Mouse (Mus musculus): ENCODE data around the gene Chrna5. TPM values are rescaled to one million over a fixed set of nuclear protein-coding genes. Genes with fewer than 3 reads are reported as not detected.

Chrna5 gene
- polyA plus RNA-seq, 1 experiment from 2014 or later = 0.21 TPM

DNA sequence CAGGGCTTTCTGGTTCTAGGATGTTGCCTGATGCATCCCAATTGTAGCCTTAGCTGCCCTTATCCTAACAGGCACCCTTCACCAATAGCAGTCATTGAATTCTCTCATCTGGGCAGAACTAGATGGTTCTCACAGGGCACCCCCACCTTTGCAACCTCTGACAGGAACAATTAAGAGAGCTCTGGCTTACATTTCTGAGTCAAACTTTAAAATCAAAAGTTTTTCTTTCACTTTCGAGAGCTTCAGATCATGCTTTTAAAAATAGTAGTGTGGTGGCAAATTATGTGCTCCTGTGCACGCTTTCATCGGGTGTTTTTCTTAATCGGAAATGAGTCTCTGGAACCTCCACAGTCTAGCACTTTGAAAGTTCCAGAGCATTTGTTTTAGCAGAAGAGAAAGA is 19.6 kb upstream of the Chrna5 start:
- H3K9me3 ChIP-seq (ENCODE audit: control insufficient read depth, low read length) = no peaks in the 10 kb centered on the region
- no peak overlapping the region for H3K4me3 ChIP-seq (ENCODE audit: low read length)
- peaks cover 9% of the 10 kb centered on the region; the same call in 1 of the 2 replicates for H3K36me3 ChIP-seq (ENCODE audit: control insufficient read depth, insufficient read depth, low read length)
- no peak overlapping the region for H3K4me2 ChIP-seq (ENCODE audit: low read depth, low read length)
- no peak overlapping the region for H3K9ac ChIP-seq (ENCODE audit: low read depth, low read length)
- 92% methylated on average over 4 of the region's 4 CpGs for WGBS
- H3K4me1 ChIP-seq (ENCODE audit: control insufficient read depth, insufficient read depth, low read length) = no peaks in the 10 kb centered on the region
- ATAC-seq = no peak
- no peaks in the 10 kb centered on the region for H3K27me3 ChIP-seq (replicated peaks; ENCODE audit: control insufficient read depth, insufficient read depth, low read length)
- no peak overlapping the region for H3K27ac ChIP-seq (ENCODE audit: low read length)

DNA sequence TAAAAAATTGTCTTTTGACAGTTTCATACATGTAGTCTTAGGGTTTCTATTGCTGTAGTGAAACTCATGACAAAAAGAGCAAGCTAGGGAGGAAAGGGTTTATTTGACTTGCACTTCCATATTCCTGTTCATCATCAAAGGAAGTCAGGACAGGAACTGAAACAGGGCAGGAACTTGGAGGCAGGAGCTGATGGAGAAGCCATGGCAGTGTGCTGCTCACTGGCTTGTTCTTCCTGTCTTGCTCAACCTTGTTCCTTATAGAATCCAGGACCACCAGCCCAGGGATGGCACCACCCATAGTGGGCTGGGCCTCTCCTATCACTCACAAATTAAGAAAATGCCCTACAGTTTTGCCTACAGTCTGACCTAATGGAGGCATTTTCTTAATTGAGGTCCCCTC is 17.0 kb upstream of the Chrna5 start:
- Histone ChIP-seq H3K36me3 (ENCODE audit: control insufficient read depth, insufficient read depth, low read length) (no peaks in the 10 kb centered on the region), H3K9ac (ENCODE audit: low read depth, low read length) (no peak overlapping the region), H3K27me3 (replicated peaks; ENCODE audit: control insufficient read depth, insufficient read depth, low read length) (no peaks in the 10 kb centered on the region), H3K4me3 (ENCODE audit: low read length) (no peak overlapping the region), H3K4me1 (ENCODE audit: control insufficient read depth, insufficient read depth, low read length) (no peaks in the 10 kb centered on the region), H3K27ac (ENCODE audit: low read length) (no peak overlapping the region), H3K9me3 (ENCODE audit: control insufficient read depth, low read length) (no peaks in the 10 kb centered on the region), H3K4me2 (ENCODE audit: low read depth, low read length) (no peak overlapping the region)
- no peak for ATAC-seq

DNA sequence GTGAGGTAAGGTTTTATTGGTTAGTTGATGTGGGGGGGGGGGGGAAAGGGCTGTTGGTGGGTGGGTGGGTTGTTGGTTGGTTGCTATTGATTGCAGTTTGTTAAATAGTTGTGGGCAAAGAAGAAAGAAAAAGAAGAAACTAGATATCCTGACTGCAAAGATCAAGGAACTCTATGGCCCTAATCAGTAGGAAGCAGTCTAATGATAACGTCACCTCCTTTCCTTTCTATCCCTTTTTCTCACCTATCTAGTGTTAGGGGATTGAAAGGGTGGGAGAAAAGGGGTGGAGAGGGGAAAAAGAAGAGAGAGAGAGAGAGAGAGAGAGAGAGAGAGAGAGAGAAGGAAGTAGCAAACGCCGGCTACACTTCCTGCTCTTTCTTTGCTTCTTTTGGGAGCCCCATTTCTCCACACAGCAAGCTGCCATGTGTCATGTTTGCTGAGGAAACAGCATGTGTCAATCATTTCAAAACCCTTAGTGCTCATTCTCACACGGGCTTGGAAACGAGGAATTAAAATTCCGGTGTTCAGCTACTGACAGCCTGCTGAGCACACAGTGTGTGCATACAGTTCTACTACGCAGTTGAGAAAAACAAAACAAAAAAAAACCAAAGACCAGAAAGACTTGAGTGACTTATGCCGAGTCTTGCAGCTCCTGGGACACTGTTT is 10.6 kb upstream of the Chrna5 start:
- Histone ChIP-seq H3K9me3 (ENCODE audit: control insufficient read depth, low read length) (no peaks in the 10 kb centered on the region), H3K27me3 (replicated peaks; ENCODE audit: control insufficient read depth, insufficient read depth, low read length) (no peaks in the 10 kb centered on the region), H3K9ac (ENCODE audit: low read depth, low read length) (no peak overlapping the region), H3K4me3 (ENCODE audit: low read length) (no peak overlapping the region), H3K4me2 (ENCODE audit: low read depth, low read length) (no peak overlapping the region), H3K4me1 (ENCODE audit: control insufficient read depth, insufficient read depth, low read length) (no peaks in the 10 kb centered on the region), H3K36me3 (ENCODE audit: control insufficient read depth, insufficient read depth, low read length) (no peaks in the 10 kb centered on the region), H3K27ac (ENCODE audit: low read length) (no peak overlapping the region)
- ATAC-seq = no peak
- WGBS = 53% methylated on average over 8 of the region's 8 CpGs

DNA sequence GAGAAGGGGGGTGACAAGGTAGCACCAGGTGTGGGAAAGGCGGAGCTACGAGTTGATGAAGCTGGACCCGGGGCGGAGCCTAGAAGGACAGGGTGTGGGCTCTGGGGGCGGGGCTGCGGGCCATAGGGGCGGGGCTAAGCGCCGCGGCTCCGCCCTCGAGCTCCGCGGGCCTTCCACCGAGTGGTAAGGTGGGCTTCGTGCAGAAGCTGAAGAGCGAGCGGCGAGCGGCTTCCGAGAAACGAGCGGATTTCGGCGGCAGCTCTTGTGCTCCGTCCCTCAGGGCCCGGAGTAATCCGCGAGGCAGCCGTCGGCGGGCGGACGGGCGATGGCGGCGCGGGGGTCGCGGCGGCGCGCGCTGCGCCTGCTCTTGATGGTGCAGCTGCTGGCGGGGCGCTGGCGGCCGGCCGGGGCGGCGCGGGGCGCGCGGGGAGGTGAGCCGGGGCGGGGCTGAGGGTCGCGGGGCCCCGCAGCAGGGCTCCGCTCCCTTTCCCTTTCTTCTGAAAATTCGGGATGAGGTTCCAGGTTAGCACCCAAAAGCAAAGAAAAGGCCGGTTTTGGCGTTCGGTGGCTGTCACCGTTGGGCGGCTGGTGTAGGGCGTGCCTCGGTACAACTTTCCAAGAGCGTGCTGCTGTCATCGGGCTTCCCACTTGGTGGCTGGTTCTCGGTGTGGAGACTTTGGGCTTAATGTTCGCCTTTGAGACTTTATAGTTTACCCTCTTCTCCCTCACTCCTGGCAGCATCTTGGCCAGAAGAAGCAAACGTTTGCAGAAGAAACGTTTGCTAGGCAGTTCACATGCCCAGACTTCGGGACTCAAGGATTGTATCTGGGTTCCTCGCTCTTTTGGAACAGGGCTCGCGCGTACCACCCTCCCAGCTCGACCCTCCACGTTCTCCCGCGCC is 861 bp downstream of the Chrna5 start:
- H3K27ac ChIP-seq (ENCODE audit: low read length) = no peak overlapping the region
- H3K9me3 ChIP-seq (ENCODE audit: control insufficient read depth, low read length) = no peaks in the 10 kb centered on the region
- no peaks in the 10 kb centered on the region for H3K36me3 ChIP-seq (ENCODE audit: control insufficient read depth, insufficient read depth, low read length)
- peak; percentile 90 for ATAC-seq
- H3K4me3 ChIP-seq (ENCODE audit: low read length) = peak overlapping the region; percentile 73
- H3K4me1 ChIP-seq (ENCODE audit: control insufficient read depth, insufficient read depth, low read length) = peaks cover 6% of the 10 kb centered on the region; the same call in 1 of the 2 replicates
- 1% methylated on average over 85 of the region's 85 CpGs for WGBS
- H3K9ac ChIP-seq (ENCODE audit: low read depth, low read length) = peak overlapping the region; percentile 60
- peaks cover 26% of the 10 kb centered on the region for H3K27me3 ChIP-seq (replicated peaks; ENCODE audit: control insufficient read depth, insufficient read depth, low read length)
- peak overlapping the region; percentile 98 for H3K4me2 ChIP-seq (ENCODE audit: low read depth, low read length)

DNA sequence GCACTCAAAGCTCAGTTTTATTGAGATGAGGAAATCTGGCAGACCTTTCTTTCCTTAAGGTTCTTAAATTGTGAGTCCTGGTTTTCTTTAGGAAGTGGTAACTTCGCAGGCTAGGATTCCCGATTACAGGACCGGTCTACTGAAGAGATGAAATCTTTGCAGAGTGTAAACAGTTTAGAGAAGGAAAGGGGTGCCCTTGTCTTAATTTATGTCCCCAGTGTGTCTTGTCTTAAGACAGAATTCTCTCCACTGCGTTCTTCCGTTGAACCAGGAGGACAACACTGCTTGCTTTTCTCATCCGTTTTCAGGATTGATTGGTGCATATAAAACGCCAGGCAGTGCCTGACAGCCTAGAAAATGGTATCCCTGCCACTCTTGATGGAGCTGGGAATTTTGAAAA is 1.7 kb downstream of the Chrna5 start:
- WGBS = 11% methylated on average over 7 of the region's 7 CpGs
- peak overlapping the region; percentile 98 for H3K4me2 ChIP-seq (ENCODE audit: low read depth, low read length)

GRCm38 (mm10) chr9:54990362-54990761 is 9.7 kb downstream of the Chrna5 start:
- H3K36me3 ChIP-seq (ENCODE audit: control insufficient read depth, insufficient read depth, low read length) = no peaks in the 10 kb centered on the region
- no peaks in the 10 kb centered on the region for H3K9me3 ChIP-seq (ENCODE audit: control insufficient read depth, low read length)
- 75% methylated on average over 3 of the region's 3 CpGs for WGBS
- no peaks in the 10 kb centered on the region for H3K4me1 ChIP-seq (ENCODE audit: control insufficient read depth, insufficient read depth, low read length)
- H3K27me3 ChIP-seq (replicated peaks; ENCODE audit: control insufficient read depth, insufficient read depth, low read length) = no peaks in the 10 kb centered on the region
- H3K4me3 ChIP-seq (ENCODE audit: low read length) = no peak overlapping the region
- no peak overlapping the region for H3K27ac ChIP-seq (ENCODE audit: low read length)
- H3K9ac ChIP-seq (ENCODE audit: low read depth, low read length) = no peak overlapping the region
- H3K4me2 ChIP-seq (ENCODE audit: low read depth, low read length) = no peak overlapping the region
- ATAC-seq = no peak

More for the DNA sequence above, 1.7 kb downstream of the Chrna5 start:
- Histone ChIP-seq H3K4me1 (ENCODE audit: control insufficient read depth, insufficient read depth, low read length) (peaks cover 6% of the 10 kb centered on the region; the same call in 1 of the 2 replicates), H3K36me3 (ENCODE audit: control insufficient read depth, insufficient read depth, low read length) (no peaks in the 10 kb centered on the region), H3K27ac (ENCODE audit: low read length) (no peak overlapping the region), H3K27me3 (replicated peaks; ENCODE audit: control insufficient read depth, insufficient read depth, low read length) (peaks cover 26% of the 10 kb centered on the region), H3K9me3 (ENCODE audit: control insufficient read depth, low read length) (no peaks in the 10 kb centered on the region), H3K9ac (ENCODE audit: low read depth, low read length) (0 out of 2 replicates have a peak overlapping the region, but pooled peaks have one; percentile 60), H3K4me3 (ENCODE audit: low read length) (peak overlapping the region; percentile 73)
- no peak for ATAC-seq

DNA sequence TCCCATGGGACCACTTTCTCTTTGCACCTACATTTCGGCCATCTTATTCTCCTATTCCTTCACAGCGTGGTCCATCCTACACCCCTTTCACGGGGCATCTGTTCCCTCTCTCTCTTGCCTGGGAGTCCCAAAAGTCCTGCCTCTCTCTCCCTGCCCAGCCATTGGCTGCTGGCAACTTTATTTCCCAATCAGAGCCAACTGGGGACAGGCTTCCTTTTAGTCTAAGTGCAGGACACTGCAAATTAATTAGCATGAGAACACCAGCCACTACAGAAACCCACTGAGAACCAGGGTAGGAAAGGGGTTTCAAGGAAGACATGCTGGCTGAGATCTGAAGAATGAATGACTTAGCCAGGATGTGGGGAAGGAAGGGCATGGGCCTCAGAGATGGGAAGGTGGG is 13.7 kb downstream of the Chrna5 start:
- WGBS = 53% methylated on average over 3 of the region's 3 CpGs
- ATAC-seq = no peak

DNA sequence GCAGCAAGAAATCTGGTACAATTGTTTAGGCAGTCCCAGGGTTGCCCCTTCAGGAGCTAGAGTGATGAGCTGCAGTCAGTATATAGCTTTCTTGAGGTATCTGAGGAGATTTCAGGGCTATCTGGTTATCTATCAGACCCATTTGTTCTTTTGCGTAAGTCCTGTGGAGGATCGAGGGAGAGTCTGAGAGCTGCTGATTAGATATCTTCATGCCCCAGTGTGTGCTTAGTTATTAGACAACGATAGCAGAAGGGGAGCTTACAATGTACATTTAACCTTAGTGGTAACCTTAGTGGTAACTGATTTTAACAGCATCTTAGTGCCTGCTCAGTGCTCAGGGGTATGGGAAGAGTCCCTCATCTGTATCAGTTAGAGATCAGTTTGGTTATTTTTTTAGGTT is 15.0 kb downstream of the Chrna5 start:
- no peak overlapping the region for H3K4me2 ChIP-seq (ENCODE audit: low read depth, low read length)
- WGBS = 69% methylated on average over 3 of the region's 3 CpGs
- no peak overlapping the region for H3K4me3 ChIP-seq (ENCODE audit: low read length)
- no peaks in the 10 kb centered on the region for H3K9me3 ChIP-seq (ENCODE audit: control insufficient read depth, low read length)
- H3K36me3 ChIP-seq (ENCODE audit: control insufficient read depth, insufficient read depth, low read length) = no peaks in the 10 kb centered on the region
- H3K4me1 ChIP-seq (ENCODE audit: control insufficient read depth, insufficient read depth, low read length) = no peaks in the 10 kb centered on the region
- H3K9ac ChIP-seq (ENCODE audit: low read depth, low read length) = no peak overlapping the region
- ATAC-seq = no peak
- H3K27me3 ChIP-seq (replicated peaks; ENCODE audit: control insufficient read depth, insufficient read depth, low read length) = no peaks in the 10 kb centered on the region
- no peak overlapping the region for H3K27ac ChIP-seq (ENCODE audit: low read length)

More for the DNA sequence above, 13.7 kb downstream of the Chrna5 start:
- Histone ChIP-seq H3K27me3 (replicated peaks; ENCODE audit: control insufficient read depth, insufficient read depth, low read length) (no peaks in the 10 kb centered on the region), H3K4me3 (ENCODE audit: low read length) (no peak overlapping the region), H3K9me3 (ENCODE audit: control insufficient read depth, low read length) (no peaks in the 10 kb centered on the region), H3K27ac (ENCODE audit: low read length) (no peak overlapping the region), H3K4me1 (ENCODE audit: control insufficient read depth, insufficient read depth, low read length) (no peaks in the 10 kb centered on the region), H3K36me3 (ENCODE audit: control insufficient read depth, insufficient read depth, low read length) (no peaks in the 10 kb centered on the region), H3K4me2 (ENCODE audit: low read depth, low read length) (no peak overlapping the region), H3K9ac (ENCODE audit: low read depth, low read length) (no peak overlapping the region)

- Histone ChIP-seq H3K27ac (ENCODE audit: low read length) (no peak overlapping the region), H3K4me1 (ENCODE audit: control insufficient read depth, insufficient read depth, low read length) (no peaks in the 10 kb centered on the region), H3K27me3 (replicated peaks; ENCODE audit: control insufficient read depth, insufficient read depth, low read length) (no peaks in the 10 kb centered on the region), H3K4me3 (ENCODE audit: low read length) (no peak overlapping the region), H3K9me3 (ENCODE audit: control insufficient read depth, low read length) (no peaks in the 10 kb centered on the region), H3K36me3 (ENCODE audit: control insufficient read depth, insufficient read depth, low read length) (no peaks in the 10 kb centered on the region), H3K4me2 (ENCODE audit: low read depth, low read length) (no peak overlapping the region), H3K9ac (ENCODE audit: low read depth, low read length) (no peak overlapping the region)
- WGBS = 63% methylated on average over 4 of the region's 4 CpGs
- no peak for ATAC-seq
Measured at GRCm38 (mm10) chr9:55003609-55004008, 22.9 kb downstream of the Chrna5 start.
